ENCODE assay signal across 1 mouse cellular context in genomic region chr8:122296173-122297001, GRCm38 (mm10).
TF ChIP-seq lines count a peak whose summit lies in the region.

No protein-coding gene starts in this region.

TF ChIP-seq in MEL, 35 proteins besides CTCF, POLR2A, EP300 and RAD21 (continued from another document):
- 0 out of 2 replicates have a peak, but pooled peaks have one; percentile 19 for TF ChIP-seq MAX (IDR thresholded peaks at IDR 0.05; ENCODE audit: low read length)
- no peak for TF ChIP-seq MEF2A (IDR thresholded peaks at IDR 0.05; ENCODE audit: extremely low read depth, insufficient replicate concordance, low read depth, low read length, poor library complexity, severe bottlenecking)
